Mouse (Mus musculus): Measurements from ENCODE around the gene Gm14862.

DNA sequence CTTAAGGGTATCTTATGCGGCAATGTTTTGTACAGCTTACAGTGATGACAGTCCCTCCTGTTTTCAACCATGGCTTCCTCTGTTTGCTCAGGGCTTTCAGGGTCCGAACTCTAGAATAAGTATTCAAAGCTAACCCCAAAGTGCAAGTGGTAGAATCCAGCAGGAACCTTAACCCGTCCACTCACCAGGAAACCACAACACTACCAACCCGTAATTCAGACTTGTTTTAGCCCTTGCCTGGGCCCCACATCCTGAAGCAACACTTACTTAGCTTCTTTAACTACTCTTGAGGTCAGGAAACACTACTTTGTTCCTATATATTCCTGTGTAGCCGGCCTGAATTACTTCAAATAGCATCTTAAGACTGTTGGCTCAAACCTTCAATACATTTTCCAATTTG lies 46.1 kb upstream of the Gm14862 start:
- TF ChIP-seq GATA1 (IDR thresholded peaks at IDR 0.05; ENCODE audit: low read length) (no peak), TAL1 (IDR thresholded peaks at IDR 0.05; ENCODE audit: low read length) (no peak)

Measured in erythroblast, embryonic 14.5 days (primary cell).